Mouse (Mus musculus): ENCODE results near the gene Gm960.
A peak's percentile ranks its signal among the peaks of the same experiment; 100 is the strongest.

Gene Gm960

GRCm38 (mm10) chr19:4712156-4712780, 13.8 kb upstream of the Gm960 start:
- no peak for DNase-seq (ENCODE audit: low read depth in 2 of 2, low spot score in 2 of 2)

- no peak for DNase-seq (ENCODE audit: low read depth in 2 of 2, low spot score in 2 of 2)
Measured at GRCm38 (mm10) chr19:4711601-4712155, 13.2 kb upstream of the Gm960 start.

GRCm38 (mm10) chr19:4711098-4711600, 12.7 kb upstream of the Gm960 start, which contains the start of gene Sptbn2:
TSS of gene Sptbn2 (plus strand) at chr19:4711167.
- DNase-seq (ENCODE audit: low read depth in 2 of 2, low spot score in 2 of 2) = no peak

- DNase-seq (ENCODE audit: low read depth in 2 of 2, low spot score in 2 of 2) = no peak
Measured at GRCm38 (mm10) chr19:4708765-4709164, 10.3 kb upstream of the Gm960 start.

DNA sequence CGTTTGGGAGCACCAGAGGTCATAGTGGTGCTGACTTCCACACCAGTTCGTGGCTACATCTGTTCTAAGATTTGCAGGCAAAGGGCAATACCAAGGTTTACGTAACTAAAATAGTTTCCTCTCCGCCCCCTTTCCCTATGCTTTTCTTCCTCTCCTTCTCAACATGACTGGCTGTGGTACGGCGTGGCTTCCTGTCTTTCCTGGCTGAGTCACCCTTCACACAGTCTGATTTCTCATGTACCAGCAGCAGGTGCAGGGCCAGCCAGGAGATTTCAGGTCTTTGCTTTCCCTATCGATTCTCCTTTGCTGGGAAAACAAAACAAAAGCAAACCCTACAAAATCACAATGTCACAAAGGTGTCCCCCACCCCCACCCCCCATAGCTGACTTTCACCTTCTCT, 2.8 kb upstream of the Gm960 start:
- no peak for DNase-seq (ENCODE audit: low read depth in 2 of 2, low spot score in 2 of 2)

- no peak for DNase-seq (ENCODE audit: low read depth in 2 of 2, low spot score in 2 of 2)
Measured at GRCm38 (mm10) chr19:4700656-4701055, 2.2 kb upstream of the Gm960 start.

- DNase-seq (ENCODE audit: low read depth in 2 of 2, low spot score in 2 of 2) = no peak
Measured at GRCm38 (mm10) chr19:4699821-4700220, 1.4 kb upstream of the Gm960 start.

GRCm38 (mm10) chr19:4698856-4699255, 388 bp upstream of the Gm960 start:
- DNase-seq (ENCODE audit: low read depth in 2 of 2, low spot score in 2 of 2) = no peak

- no peak for DNase-seq (ENCODE audit: low read depth in 2 of 2, low spot score in 2 of 2)
Measured at GRCm38 (mm10) chr19:4697721-4698120, 747 bp downstream of the Gm960 start.

- DNase-seq (ENCODE audit: low read depth in 2 of 2, low spot score in 2 of 2) = no peak
Measured at GRCm38 (mm10) chr19:4697121-4697520, 1.3 kb downstream of the Gm960 start.

GRCm38 (mm10) chr19:4694346-4694745, 4.1 kb downstream of the Gm960 start:
- DNase-seq (ENCODE audit: low read depth in 2 of 2, low spot score in 2 of 2) = no peak

DNA sequence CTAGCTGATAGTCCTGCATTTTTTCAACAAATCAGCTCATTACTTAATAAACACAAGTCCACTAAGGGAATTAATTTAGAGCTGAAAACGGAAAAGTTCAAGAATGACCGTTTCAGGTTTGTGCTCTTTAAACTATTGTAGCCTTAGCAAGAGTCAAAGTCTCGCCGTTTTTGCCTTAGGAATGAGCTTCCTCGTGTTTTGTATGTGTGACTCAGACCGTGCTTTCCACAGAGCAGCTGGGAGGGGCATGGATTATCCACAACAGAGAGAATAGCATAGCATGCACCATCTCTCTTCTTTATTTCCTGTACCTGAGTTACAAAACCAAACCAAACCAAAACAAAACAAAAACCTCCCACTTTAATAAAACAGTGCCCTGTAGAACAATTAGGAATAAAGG, 26.1 kb downstream of the Gm960 start:
- DNase-seq (ENCODE audit: low read depth in 2 of 2, low spot score in 2 of 2) = no peak

DNA sequence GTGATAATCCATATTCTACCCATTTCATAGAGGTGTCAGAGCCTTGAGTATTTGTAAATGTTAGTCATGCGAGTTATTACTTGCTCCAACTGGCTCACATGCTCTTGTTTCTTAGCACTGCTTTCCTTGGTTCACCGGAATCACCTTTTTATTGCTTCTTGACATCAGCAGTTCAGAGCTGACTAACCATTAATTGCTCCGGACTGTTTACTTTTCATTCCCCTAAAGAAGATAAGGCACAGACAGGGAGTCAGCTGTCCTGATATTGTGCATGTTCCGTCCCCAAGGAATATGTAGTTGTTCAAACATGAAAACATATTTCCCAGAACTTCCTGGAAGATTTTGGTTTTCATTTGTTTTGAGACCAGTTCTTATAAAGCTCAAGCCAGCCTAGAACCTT, 27.7 kb downstream of the Gm960 start:
- no peak for DNase-seq (ENCODE audit: low read depth in 2 of 2, low spot score in 2 of 2)

- DNase-seq (ENCODE audit: low read depth in 2 of 2, low spot score in 2 of 2) = no peak
Measured at GRCm38 (mm10) chr19:4666815-4667214, 31.7 kb downstream of the Gm960 start.

GRCm38 (mm10) chr19:4658156-4658555, 40.3 kb downstream of the Gm960 start:
- DNase-seq (ENCODE audit: low read depth in 2 of 2, low spot score in 2 of 2) = no peak

DNA sequence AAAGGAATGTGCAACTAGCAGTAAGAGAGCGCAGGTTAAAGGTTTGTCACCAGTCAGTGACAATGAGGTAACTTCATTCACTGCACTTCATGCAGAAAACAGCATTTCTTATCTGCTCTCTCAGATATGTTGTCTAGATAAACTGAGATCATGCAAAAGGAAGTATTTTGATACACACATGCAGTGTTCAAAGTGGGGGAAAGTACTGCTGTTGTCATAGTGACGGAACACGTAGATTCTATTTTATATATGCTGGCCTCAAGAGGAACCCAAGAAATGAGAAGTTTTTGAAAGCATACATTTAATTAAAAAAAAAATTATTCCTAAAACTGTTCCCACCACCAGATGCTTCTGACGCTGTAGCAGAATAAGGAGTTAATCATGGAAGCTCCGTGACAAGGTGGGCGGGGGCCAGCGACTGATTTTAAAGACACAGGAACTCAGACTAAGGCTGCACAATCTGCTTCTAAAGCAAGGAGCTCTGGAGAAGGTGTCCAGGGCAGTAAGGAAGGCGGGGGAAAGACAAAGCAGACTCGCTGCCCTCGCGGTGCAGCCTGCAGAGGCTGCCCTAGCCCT, 51.5 kb downstream of the Gm960 start:
- no peak for DNase-seq (ENCODE audit: low read depth in 2 of 2, low spot score in 2 of 2)

GRCm38 (mm10) chr19:4644271-4644670, 54.2 kb downstream of the Gm960 start:
- DNase-seq (ENCODE audit: low read depth in 2 of 2, low spot score in 2 of 2) = no peak

DNA sequence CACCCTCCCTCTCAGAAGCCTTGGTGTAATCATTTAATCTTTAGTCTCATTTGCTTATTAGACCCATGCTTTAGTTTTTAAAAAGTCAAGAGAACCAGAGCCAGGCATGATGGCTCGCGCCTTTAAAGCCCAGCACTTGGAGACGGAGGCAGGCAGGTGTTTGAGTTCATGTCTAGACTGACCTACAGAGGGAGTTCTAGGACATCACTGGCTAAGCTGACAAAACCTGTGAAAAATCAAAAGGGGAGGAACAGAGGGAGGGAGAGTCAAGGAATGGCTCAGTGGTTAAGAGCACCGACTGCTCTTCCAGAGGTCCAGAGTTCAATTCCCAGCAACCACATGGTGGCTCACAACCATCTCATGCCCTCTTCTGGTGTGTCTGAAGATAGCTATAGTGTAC, 62.5 kb downstream of the Gm960 start:
- DNase-seq (ENCODE audit: low read depth in 2 of 2, low spot score in 2 of 2) = no peak

- peak; percentile 27 to 61 for DNase-seq (ENCODE audit: low read depth in 2 of 2, low spot score in 2 of 2)
Measured at GRCm38 (mm10) chr19:4628819-4629218, 69.6 kb downstream of the Gm960 start.

GRCm38 (mm10) chr19:4625829-4626535, 72.5 kb downstream of the Gm960 start:
- no peak for DNase-seq (ENCODE audit: low read depth in 2 of 2, low spot score in 2 of 2)

DNA sequence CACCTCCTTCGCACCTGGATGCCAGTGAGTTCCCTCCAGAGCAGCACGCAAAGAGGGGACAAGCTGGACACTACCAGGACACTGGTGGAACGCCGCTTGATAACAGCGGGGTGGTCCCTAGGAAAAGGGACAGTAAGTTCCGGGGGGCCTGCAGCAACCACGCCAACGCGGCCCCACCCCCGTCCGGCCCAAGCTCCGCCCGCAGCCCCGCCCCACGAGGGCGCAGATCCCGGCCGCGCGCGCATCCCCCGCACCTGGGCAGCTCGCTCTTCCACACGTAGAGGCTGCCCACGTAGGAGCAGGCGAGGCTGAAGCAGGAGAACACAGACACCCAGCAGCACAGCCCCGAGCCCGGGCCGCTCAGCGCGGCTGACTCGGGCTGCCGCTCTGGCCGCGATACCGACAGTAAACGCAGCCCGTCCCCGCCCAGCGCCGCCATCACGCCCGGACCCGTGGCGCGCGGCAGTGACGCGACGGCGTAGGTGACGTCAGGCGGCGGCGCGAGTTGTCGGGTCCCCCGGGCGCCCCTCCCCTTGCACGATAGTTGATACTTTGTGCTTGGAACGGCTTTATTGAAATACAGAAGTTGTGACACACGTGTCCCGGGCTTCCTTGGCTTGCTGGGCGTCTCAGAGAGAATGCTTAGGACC, 73.2 kb downstream of the Gm960 start, which contains the start of gene Rce1:
Rce1 (minus strand) TSS at position 463 of the 650 bp plus-strand sequence.
- peak; percentile 77 to 89 for DNase-seq (ENCODE audit: low read depth in 2 of 2, low spot score in 2 of 2)

Measured in CD8-positive naive resting alpha-beta T cell, adult 2 months (primary cell).